Mouse (Mus musculus) ES-Bruce4 (cell line): ENCODE data around the gene Stxbp3. TPM values are rescaled to one million over a fixed set of nuclear protein-coding genes. Genes with fewer than 3 reads are reported as not detected.
"Not testable (repeated sequence)": the region's sequence is repeated elsewhere in the genome, so short reads cannot be mapped to it uniquely, and the experiment has no call there.

Experiments used
- H3K27ac ChIP-seq: 2 replicates; pipeline ENCODE4 v1.5.1; 2012; ENCODE audit warnings: low read length, inconsistent platforms; ENCODE audit not compliant: insufficient read depth
- H3K27me3 ChIP-seq: 2 replicates; pipeline ENCODE4 v1.6.1; 2012; ENCODE audit warnings: mild to moderate bottlenecking, low read length, inconsistent platforms; ENCODE audit not compliant: control insufficient read depth, poor library complexity, insufficient read depth, severe bottlenecking
- H3K36me3 ChIP-seq: 2 replicates; pipeline ENCODE4 v1.6.1; 2012; ENCODE audit warnings: inconsistent platforms, mild to moderate bottlenecking, low read length, moderate library complexity; ENCODE audit not compliant: control insufficient read depth, poor library complexity, insufficient read depth, severe bottlenecking
- H3K4me1 ChIP-seq: one replicate; pipeline ENCODE4 v1.8.1; 2011; ENCODE audit warnings: low read length; ENCODE audit not compliant: control insufficient read depth, insufficient read depth
- H3K4me3 ChIP-seq: 2 replicates; pipeline ENCODE4 v1.5.1; 2011; ENCODE audit warnings: low read depth, mild to moderate bottlenecking, low read length
- H3K9ac ChIP-seq: 2 replicates; pipeline ENCODE4 v1.6.1; 2012; ENCODE audit warnings: low read depth, mild to moderate bottlenecking, inconsistent platforms; ENCODE audit not compliant: poor library complexity, severe bottlenecking
- H3K9me3 ChIP-seq: replicated peaks from 2 replicates; pipeline ENCODE4 v1.6.1; 2012; ENCODE audit warnings: mild to moderate bottlenecking, low read length, inconsistent platforms; ENCODE audit not compliant: control insufficient read depth, poor library complexity, insufficient read depth, severe bottlenecking
- CTCF ChIP-seq: IDR thresholded peaks from one replicate; pipeline ENCODE4 v1.8.1; 2011; ENCODE audit warnings: low read depth, low read length
- EP300 ChIP-seq: IDR thresholded peaks from 2 replicates; pipeline ENCODE4 v1.6.1; 2011; ENCODE audit warnings: low read depth, low read length; ENCODE audit not compliant: insufficient read depth
- POLR2A ChIP-seq: IDR thresholded peaks from one replicate; pipeline ENCODE4 v1.8.1; 2011; ENCODE audit warnings: low read length; ENCODE audit not compliant: insufficient read depth
- polyA plus RNA-seq: library from polyadenylated mRNA; stranded (reverse); fragments of >200 nt; gene quantifications from 2 replicates; pipeline ENCODE4 v1.2.4, GENCODE M21; 2011; ENCODE audit warnings: low read depth; ENCODE audit not compliant: missing spikeins, insufficient read depth, insufficient read length

Stxbp3 gene
- polyA plus RNA-seq, 1 experiment = 25.9 TPM

GRCm38 (mm10) chr3:108884706-108885289 is 44.5 kb upstream of the Stxbp3 start:
- Histone ChIP-seq H3K27me3 (no peaks in the 10 kb centered on the region), H3K27ac (peak overlapping the region; percentile 14), H3K9ac (no peak overlapping the region), H3K4me3 (no peak overlapping the region), H3K36me3 (no peaks in the 10 kb centered on the region), H3K4me1 (peaks cover 3% of the 10 kb centered on the region), H3K9me3 (no peaks in the 10 kb centered on the region)
- TF ChIP-seq EP300 (no peak), POLR2A (no peak), CTCF (no peak)

GRCm38 (mm10) chr3:108883067-108883466 is 42.7 kb upstream of the Stxbp3 start:
- no peak for TF ChIP-seq CTCF
- no peak for TF ChIP-seq POLR2A
- no peak for TF ChIP-seq EP300
- Histone ChIP-seq H3K4me3 (no peak overlapping the region), H3K4me1 (peaks cover 3% of the 10 kb centered on the region), H3K36me3 (no peaks in the 10 kb centered on the region), H3K27ac (no peak overlapping the region), H3K27me3 (no peaks in the 10 kb centered on the region), H3K9me3 (no peaks in the 10 kb centered on the region), H3K9ac (no peak overlapping the region)

- H3K4me3 ChIP-seq, H3K9me3 ChIP-seq, H3K4me1 ChIP-seq, H3K27me3 ChIP-seq, H3K36me3 ChIP-seq, H3K9ac ChIP-seq, H3K27ac ChIP-seq: not testable (repeated sequence)
Measured at GRCm38 (mm10) chr3:108881873-108882272, 41.5 kb upstream of the Stxbp3 start.

- H3K27me3 ChIP-seq = no peaks in the 10 kb centered on the region
- H3K9me3 ChIP-seq = no peaks in the 10 kb centered on the region
- H3K4me3 ChIP-seq = no peak overlapping the region
- H3K4me1 ChIP-seq = peaks cover 3% of the 10 kb centered on the region
- no peaks in the 10 kb centered on the region for H3K36me3 ChIP-seq
- no peak for TF ChIP-seq CTCF
- TF ChIP-seq POLR2A = no peak
- TF ChIP-seq EP300 = no peak
- H3K9ac ChIP-seq = no peak overlapping the region
- H3K27ac ChIP-seq = no peak overlapping the region
Measured at GRCm38 (mm10) chr3:108880544-108881507, 40.5 kb upstream of the Stxbp3 start.

GRCm38 (mm10) chr3:108879836-108880435 is 39.6 kb upstream of the Stxbp3 start:
- no peaks in the 10 kb centered on the region for H3K27me3 ChIP-seq
- TF ChIP-seq CTCF (no peak), EP300 (no peak), POLR2A (no peak)
- no peak overlapping the region for H3K4me3 ChIP-seq
- no peak overlapping the region for H3K27ac ChIP-seq
- H3K9ac ChIP-seq = no peak overlapping the region
- no peaks in the 10 kb centered on the region for H3K36me3 ChIP-seq
- H3K4me1 ChIP-seq = peaks cover 3% of the 10 kb centered on the region
- no peaks in the 10 kb centered on the region for H3K9me3 ChIP-seq

- no peaks in the 10 kb centered on the region for H3K27me3 ChIP-seq
- no peak overlapping the region for H3K9ac ChIP-seq
- H3K4me1 ChIP-seq = peaks cover 2% of the 10 kb centered on the region
- no peak overlapping the region for H3K27ac ChIP-seq
- TF ChIP-seq POLR2A (no peak), EP300 (no peak), CTCF (no peak)
- no peaks in the 10 kb centered on the region for H3K9me3 ChIP-seq
- no peaks in the 10 kb centered on the region for H3K36me3 ChIP-seq
- H3K4me3 ChIP-seq = no peak overlapping the region
Measured at GRCm38 (mm10) chr3:108879129-108879528, 38.8 kb upstream of the Stxbp3 start.
